Mouse (Mus musculus) erythroblast, embryonic 14.5 days (primary cell): ENCODE data around the gene Flt3.

Experiments
- GATA1 ChIP-seq: IDR thresholded peaks from 2 replicates; pipeline ENCODE4 v1.6.1; 2012; ENCODE audit warnings: low read length, inconsistent platforms, mixed read lengths
- TAL1 ChIP-seq: IDR thresholded peaks from 3 replicates; pipeline ENCODE4 v1.6.1; 2012; ENCODE audit warnings: low read length, inconsistent platforms, mixed read lengths

GRCm38 (mm10) chr5:147305856-147306637, 94.2 kb downstream of the Flt3 start:
- TF ChIP-seq GATA1 (no peak), TAL1 (no peak)
